Mouse (Mus musculus): ENCODE data around the gene Tat. TPM values are rescaled to one million over a fixed set of nuclear protein-coding genes. Genes with fewer than 3 reads are reported as not detected.

Gene Tat
- total RNA-seq (2012; rRNA removed) (not detected in 2 replicates), total RNA-seq (2014; rRNA removed) (not detected in 2 replicates), polyA plus RNA-seq (2012; ENCODE audit: insufficient read length, low read depth) (not detected in 2 replicates)

GRCm38 (mm10) chr8:109990224-109990623 lies at the start of gene Tat:
Gene Tat (plus strand): TSS chr8:109990437.
- no peaks in the 10 kb centered on the region for H3K79me2 ChIP-seq (replicated peaks; ENCODE audit: control insufficient read depth, extremely low read depth, insufficient read depth, poor library complexity, severe bottlenecking)
- H3K27me3 ChIP-seq (replicated peaks), result peaks cover 3% of the 10 kb centered on the region
- peaks cover 3% of the 10 kb centered on the region for H3K9me3 ChIP-seq (replicated peaks; ENCODE audit: low read length)
- no peak within 1 kb of the TSS for H3K4me2 ChIP-seq (ENCODE audit: insufficient read depth, low read depth, poor library complexity, severe bottlenecking)
- dilution Hi-C loops (cut with MboI; ENCODE audit: extremely low pct_ligation_motif_present, extremely low pct_unique_long_range_greater_than_20kb, low sequenced_read_pairs) (no loop called here), in situ Hi-C loops (cut with MboI; ENCODE audit: low pct_ligation_motif_present, low pct_unique_long_range_greater_than_20kb, low sequenced_read_pairs) (no loop called here)
- no peaks in the 10 kb centered on the region for H3K36me3 ChIP-seq (replicated peaks in 1 of 2; ENCODE audit: control insufficient read depth in 1 of 2, insufficient read depth in 1 of 2, low read length in 1 of 2)
- H3K4me1 ChIP-seq (ENCODE audit: control insufficient read depth in 1 of 2, insufficient read depth in 2 of 2), result no peaks in the 10 kb centered on the region
- TF ChIP-seq ELF1 (IDR thresholded peaks at IDR 0.05; ENCODE audit: low read depth, low read length) (no peak), ZMIZ1 (IDR thresholded peaks at IDR 0.05; ENCODE audit: low read depth, low read length) (no peak), USF1 (IDR thresholded peaks at IDR 0.05; ENCODE audit: low read depth, low read length) (no peak), MAX (IDR thresholded peaks at IDR 0.05; ENCODE audit: low read length) (no peak), BHLHE40 (IDR thresholded peaks at IDR 0.05; ENCODE audit: low read depth, low read length) (no peak), NELFE (IDR thresholded peaks at IDR 0.05; ENCODE audit: low read depth, low read length) (no peak), EP300 (IDR thresholded peaks at IDR 0.05; ENCODE audit: low read length) (no peak), RAD21 (IDR thresholded peaks at IDR 0.05; ENCODE audit: low read depth, low read length) (no peak), MYC (IDR thresholded peaks at IDR 0.05; ENCODE audit: low read depth, low read length) (no peak), SMC3 (IDR thresholded peaks at IDR 0.05; ENCODE audit: low read depth, low read length) (no peak), MEF2A (IDR thresholded peaks at IDR 0.05; ENCODE audit: borderline replicate concordance, low read depth, low read length) (no peak), CTCF (conservative IDR thresholded peaks at IDR 0.05 in 1 of 2, IDR thresholded peaks at IDR 0.05 in 1 of 2; ENCODE audit: low read depth in 2 of 2, low read length in 2 of 2) (no peak)
- no peak within 1 kb of the TSS for H3K9ac ChIP-seq (ENCODE audit: insufficient read depth, low read depth)
- no peak for DNase-seq (ENCODE audit: extremely low read depth)
- H3K27ac ChIP-seq (ENCODE audit: insufficient read depth, low read depth), result no peak within 1 kb of the TSS
- no peak within 1 kb of the TSS for H3K4me3 ChIP-seq (replicated peaks in 1 of 3; ENCODE audit: low read depth in 2 of 3, low read length in 2 of 3, poor library complexity in 1 of 3)

GRCm38 (mm10) chr8:109941606-109942360 lies 48.5 kb upstream of the Tat start:
- no peak overlapping the region for H3K4me3 ChIP-seq (replicated peaks in 1 of 3; ENCODE audit: low read depth in 2 of 3, low read length in 2 of 3, poor library complexity in 1 of 3)
- no peaks in the 10 kb centered on the region for H3K9me3 ChIP-seq (replicated peaks; ENCODE audit: low read length)
- no peak for TF ChIP-seq NELFE (IDR thresholded peaks at IDR 0.05; ENCODE audit: low read depth, low read length)
- no peak for TF ChIP-seq KAT2A (IDR thresholded peaks at IDR 0.05; ENCODE audit: insufficient replicate concordance, low read length)
- TF ChIP-seq PAX5 (IDR thresholded peaks at IDR 0.05; ENCODE audit: low read length), result no peak
- TF ChIP-seq MAFK (IDR thresholded peaks at IDR 0.05; ENCODE audit: insufficient replicate concordance, low read length), result no peak
- TF ChIP-seq POLR2A (IDR thresholded peaks at IDR 0.05; ENCODE audit: low read depth, low read length), result no peak
- TF ChIP-seq EP300 (IDR thresholded peaks at IDR 0.05; ENCODE audit: low read length), result no peak
- TF ChIP-seq ZMIZ1 (IDR thresholded peaks at IDR 0.05; ENCODE audit: low read depth, low read length), result no peak
- in situ Hi-C loops (cut with MboI; ENCODE audit: low pct_ligation_motif_present, low pct_unique_long_range_greater_than_20kb, low sequenced_read_pairs) (no loop called here), dilution Hi-C loops (cut with MboI; ENCODE audit: extremely low pct_ligation_motif_present, extremely low pct_unique_long_range_greater_than_20kb, low sequenced_read_pairs) (no loop called here)
- H3K27ac ChIP-seq (ENCODE audit: insufficient read depth, low read depth), result no peak overlapping the region
- no peak overlapping the region for H3K9ac ChIP-seq (ENCODE audit: insufficient read depth, low read depth)
- no peaks in the 10 kb centered on the region; the same call in 1 of the 2 replicates for H3K79me2 ChIP-seq (replicated peaks; ENCODE audit: control insufficient read depth, extremely low read depth, insufficient read depth, poor library complexity, severe bottlenecking)
- peaks cover 0 to 9% of the 10 kb centered on the region in 2 experiments; a peak in 1 of 4 replicates for H3K4me1 ChIP-seq (ENCODE audit: control insufficient read depth in 1 of 2, insufficient read depth in 2 of 2)
- H3K4me2 ChIP-seq (ENCODE audit: insufficient read depth, low read depth, poor library complexity, severe bottlenecking), result no peak overlapping the region
- no peaks in the 10 kb centered on the region for H3K27me3 ChIP-seq (replicated peaks)
- DNase-seq (ENCODE audit: extremely low read depth), result no peak
- H3K36me3 ChIP-seq (replicated peaks in 1 of 2; ENCODE audit: control insufficient read depth in 1 of 2, insufficient read depth in 1 of 2, low read length in 1 of 2), result peaks cover 19 to 60% of the 10 kb centered on the region in 2 experiments

Data from CH12.LX (cell line).